Mouse (Mus musculus): ENCODE measurements around the gene Cd160.

Gene Cd160

DNA sequence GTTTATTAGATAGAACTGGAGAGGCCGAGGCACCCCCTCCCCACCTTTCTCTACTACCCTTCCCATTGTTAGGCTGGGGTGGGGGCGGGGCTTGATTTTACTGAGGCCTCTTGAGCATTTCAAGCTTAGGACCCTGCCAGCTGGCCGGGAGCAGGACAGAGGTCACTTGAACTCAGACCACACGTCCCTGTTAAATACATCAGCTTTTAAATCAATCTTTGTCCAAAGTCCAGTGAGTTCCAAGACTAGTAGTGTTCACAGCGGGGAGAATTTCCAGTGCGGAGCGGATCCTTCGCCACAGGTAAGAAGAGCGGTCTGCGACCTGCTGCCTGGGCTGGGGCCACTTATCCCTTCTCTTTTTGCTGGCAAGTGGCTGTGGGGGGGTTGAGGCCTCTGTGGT lies 705 bp upstream of the Cd160 start:
- no peak for DNase-seq (ENCODE audit: low spot score in 2 of 2)

DNA sequence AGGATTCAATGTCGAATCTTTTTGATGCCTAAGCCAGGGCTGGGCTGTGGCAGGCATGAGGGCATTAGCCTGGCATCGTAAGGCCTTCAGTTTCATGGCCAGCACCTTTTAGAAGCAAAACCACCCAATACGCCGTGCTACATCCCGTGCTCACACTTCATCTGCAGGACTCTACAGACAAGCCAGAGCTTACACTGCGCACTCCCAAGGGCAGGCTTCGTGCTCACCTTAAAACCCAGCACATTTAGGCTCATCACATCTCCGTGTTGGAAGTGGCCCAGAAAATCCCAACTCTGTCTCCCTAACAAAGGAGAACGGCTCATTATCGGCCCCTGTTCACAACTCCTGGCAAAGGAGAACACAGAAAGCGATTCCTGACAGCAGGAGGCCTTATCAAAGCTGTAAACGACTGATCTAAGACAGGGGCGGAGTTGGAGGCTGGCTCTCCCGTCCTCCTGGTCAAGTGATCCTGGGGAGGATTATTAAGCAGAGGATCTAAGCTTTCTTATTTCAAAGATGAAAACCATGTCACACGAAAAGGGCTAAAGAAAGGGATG lies 765 bp downstream of the Cd160 start:
- DNase-seq (ENCODE audit: low spot score in 2 of 2): no peak

- no peak for DNase-seq (ENCODE audit: low spot score in 2 of 2)
These were observed 3.9 kb downstream of the Cd160 start for GRCm38 (mm10) chr3:96825261-96825660.

GRCm38 (mm10) chr3:96824614-96825013 lies 4.5 kb downstream of the Cd160 start:
- no peak for DNase-seq (ENCODE audit: low spot score in 2 of 2)

DNA sequence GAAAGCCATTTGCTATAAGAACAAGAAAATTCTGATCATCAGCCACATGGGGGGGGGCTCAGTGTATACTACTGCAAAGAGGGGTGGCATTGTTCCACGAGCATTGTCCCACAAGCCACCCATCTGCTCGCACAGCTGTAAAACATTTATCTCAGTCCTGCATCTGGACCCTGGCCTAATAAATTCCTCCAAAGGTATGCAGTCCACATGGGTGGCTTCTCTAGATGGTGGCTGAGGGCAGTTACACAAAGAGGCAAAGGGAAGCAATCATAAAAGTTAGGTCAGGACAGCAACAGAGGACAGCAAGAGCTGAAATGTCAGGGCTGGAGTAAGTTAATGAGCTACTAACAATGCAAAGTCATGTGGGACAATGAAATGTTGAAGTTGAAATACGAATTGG lies 5.5 kb downstream of the Cd160 start:
- DNase-seq (ENCODE audit: low spot score in 2 of 2): no peak

DNA sequence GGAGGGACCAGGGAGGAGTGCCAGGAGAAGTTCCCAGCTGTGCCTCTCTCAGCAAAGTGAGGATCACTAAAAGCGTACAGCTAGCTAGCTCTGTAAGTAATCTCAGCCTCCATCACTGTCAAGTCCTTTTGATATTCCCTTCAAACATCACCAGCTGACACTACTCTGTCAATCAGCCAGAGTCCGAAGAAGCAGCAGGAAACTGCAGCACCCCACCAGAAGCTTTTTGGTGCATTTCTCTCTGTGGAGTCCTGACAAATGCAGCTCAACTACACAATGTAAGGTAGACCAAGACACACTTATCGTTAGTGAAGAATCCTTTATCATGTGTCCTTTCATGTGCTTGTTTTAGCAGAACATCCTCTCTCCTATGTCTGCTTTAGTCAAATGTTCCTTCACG lies 7.6 kb downstream of the Cd160 start:
- no peak for DNase-seq (ENCODE audit: low spot score in 2 of 2)

- DNase-seq (ENCODE audit: low spot score in 2 of 2): no peak
These were observed 8.8 kb downstream of the Cd160 start for GRCm38 (mm10) chr3:96820116-96820915.

- no peak for DNase-seq (ENCODE audit: low spot score in 2 of 2)
These were observed 14.8 kb downstream of the Cd160 start for GRCm38 (mm10) chr3:96814342-96814741.

- DNase-seq (ENCODE audit: low spot score in 2 of 2): no peak
These were observed 15.4 kb downstream of the Cd160 start for GRCm38 (mm10) chr3:96813591-96814244.

- DNase-seq (ENCODE audit: low spot score in 2 of 2): no peak
These were observed 16.0 kb downstream of the Cd160 start for GRCm38 (mm10) chr3:96813106-96813505.

GRCm38 (mm10) chr3:96812395-96813091 lies 16.6 kb downstream of the Cd160 start:
- peak; percentile 75 to 93 for DNase-seq (ENCODE audit: low spot score in 2 of 2)

DNA sequence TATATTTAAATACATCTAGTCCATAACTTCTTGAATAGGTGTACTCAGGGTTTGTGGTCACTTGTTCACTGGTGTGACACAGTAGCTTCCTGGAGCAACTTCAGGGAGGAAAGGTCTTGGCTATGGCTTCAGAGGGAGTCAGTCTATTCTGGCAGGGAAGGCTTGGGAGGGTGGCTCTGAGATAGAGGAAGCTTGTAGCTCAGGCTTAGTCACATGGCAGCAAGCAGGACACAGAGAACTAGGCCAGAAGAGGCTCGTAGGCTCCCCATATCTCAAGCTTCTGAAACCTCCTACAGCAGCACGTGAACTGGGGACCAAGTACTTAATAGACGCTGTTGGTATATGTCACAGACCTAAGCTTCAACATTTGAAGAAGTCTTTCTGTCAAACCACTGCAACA lies 17.9 kb downstream of the Cd160 start:
- DNase-seq (ENCODE audit: low spot score in 2 of 2): no peak

DNA sequence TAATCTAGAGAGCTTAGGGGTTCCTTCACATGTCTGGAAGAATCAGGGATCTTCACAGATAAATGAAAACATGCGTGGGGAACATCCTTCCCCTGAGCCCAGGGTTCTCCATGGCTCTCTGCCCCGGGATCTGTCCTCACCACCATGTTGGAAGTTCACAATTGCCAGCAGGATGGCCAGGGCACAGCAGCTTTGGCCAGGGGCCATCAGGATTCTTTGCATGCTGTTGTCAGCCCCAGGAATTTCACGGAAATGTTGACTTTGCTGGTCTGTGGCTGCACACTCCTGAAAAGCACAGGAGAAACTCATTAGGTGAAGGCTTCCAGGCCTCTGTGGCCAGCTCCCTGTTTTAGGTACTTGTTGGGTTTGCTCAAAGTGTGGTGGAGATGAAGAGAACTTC lies 20.5 kb downstream of the Cd160 start:
- no peak for DNase-seq (ENCODE audit: low spot score in 2 of 2)

DNA sequence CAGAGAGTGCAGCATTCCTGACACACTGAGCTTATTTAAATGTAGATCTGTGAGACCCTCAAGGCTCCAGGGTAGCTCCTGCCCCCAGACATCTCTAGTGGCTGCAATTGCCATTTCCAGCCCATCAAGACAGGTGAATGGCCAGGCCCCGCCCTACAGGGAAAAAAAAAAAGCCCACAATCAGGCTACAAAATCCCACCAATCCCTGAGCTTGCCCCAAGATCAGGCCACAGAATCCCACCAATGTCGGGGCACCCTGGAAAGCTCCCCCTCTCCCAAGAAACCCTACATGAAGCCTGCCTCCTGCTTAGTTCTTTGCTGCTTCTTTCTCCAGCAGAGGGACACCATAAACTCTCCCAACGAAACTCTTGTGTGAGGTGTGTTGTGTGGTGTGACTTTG lies 21.0 kb downstream of the Cd160 start:
- DNase-seq (ENCODE audit: low spot score in 2 of 2): no peak

- DNase-seq (ENCODE audit: low spot score in 2 of 2): no peak
These were observed 26.9 kb downstream of the Cd160 start for GRCm38 (mm10) chr3:96802214-96802613.

DNA sequence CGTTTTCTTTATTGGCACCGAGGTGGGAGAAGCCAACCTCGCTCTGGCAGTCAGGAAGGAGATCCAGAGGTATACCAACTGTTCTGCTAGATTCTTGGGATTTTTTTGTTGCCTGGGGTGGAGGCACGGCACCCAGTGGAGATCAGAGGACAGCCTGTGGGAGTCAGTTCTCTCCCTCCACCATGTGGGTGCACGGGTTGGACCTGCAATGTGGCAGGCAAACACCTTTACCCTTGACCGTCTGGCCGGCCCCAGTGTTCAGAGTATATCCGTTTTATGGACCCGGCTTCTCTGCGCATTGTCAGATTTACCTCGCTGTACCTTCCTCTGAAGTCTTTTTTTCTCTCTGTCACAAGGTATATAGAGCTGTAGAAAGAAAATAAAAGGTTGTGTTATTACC lies 28.9 kb downstream of the Cd160 start:
- DNase-seq (ENCODE audit: low spot score in 2 of 2): no peak

DNA sequence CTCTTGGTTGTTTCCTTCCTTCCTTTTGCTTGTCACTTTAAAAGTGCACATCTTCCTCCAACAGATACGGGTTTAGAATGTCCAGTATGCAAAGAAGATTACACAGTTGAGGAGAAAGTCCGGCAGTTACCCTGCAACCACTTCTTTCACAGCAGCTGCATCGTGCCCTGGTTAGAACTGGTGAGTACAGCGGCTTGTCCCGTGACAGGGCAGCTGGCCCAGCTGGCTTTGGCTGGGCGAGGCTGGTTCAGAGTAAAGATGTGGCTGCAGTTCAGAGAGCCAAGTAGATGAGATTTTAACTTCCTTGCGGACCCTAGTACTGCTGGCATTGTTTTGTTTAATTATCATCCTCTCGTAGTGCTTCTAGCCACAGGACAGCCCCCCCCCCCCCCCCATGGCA lies 40.6 kb downstream of the Cd160 start:
- no peak for DNase-seq (ENCODE audit: low spot score in 2 of 2)

GRCm38 (mm10) chr3:96787784-96788183 lies 41.4 kb downstream of the Cd160 start:
- no peak for DNase-seq (ENCODE audit: low spot score in 2 of 2)

DNA sequence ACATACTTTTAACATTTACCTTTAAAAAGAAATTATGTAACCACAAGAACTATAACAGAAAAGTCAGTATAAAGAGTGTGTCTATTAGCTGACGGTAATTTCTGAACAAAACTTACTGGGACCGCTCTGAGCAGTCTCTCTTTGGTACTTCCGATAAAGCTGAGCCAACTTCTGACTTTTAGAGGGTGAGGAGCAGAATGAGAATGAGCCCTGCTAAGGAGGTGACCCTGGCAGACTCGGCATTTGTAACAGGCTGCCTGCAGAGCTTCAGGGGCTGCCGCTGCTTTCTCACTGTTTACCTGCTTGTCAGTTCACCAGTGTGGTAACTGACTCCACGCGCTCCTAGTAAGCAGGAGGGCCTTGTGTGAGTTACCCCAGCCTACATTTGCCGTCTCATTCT lies 46.9 kb downstream of the Cd160 start:
- no peak for DNase-seq (ENCODE audit: low spot score in 2 of 2)

DNA sequence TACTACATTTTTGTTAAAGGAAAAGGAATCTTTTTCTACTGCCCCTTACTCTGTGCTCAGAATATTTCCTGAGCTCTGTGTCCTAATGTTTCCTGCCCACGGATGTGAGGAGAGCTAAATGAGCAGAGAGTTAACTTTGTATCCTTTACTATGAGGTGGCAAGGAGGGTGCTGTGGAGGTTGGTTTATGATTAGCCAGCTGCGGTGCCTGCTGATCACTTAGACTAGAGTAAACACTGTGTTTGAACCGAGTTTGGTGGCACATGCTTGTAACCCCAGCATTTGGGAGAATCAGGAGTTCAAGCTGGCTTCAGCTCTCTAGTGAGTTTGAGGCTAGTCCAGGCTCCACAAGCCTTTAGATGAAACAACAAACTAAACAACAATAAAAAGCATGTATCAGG lies 52.0 kb downstream of the Cd160 start:
- no peak for DNase-seq (ENCODE audit: low spot score in 2 of 2)

DNA sequence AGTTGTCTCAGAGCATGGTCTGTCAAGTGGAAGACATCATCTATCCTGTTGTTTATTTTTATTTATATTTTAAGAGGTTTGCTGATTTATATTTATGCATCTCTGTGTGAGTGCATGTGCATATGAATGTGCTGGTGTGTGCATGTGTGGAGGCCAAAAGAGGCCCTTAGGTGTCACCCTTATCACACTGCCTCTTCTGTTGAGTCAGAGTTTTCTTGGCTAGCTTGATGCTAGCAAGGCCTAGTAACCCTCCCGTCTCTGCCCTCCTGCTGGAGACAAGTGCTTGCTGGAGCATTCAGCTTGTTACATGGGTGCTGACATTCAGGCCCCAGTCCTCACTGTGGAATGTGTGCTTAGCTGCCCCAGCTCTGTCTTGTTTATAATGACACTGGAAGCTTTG lies 56.2 kb downstream of the Cd160 start:
- DNase-seq (ENCODE audit: low spot score in 2 of 2): no peak

DNA sequence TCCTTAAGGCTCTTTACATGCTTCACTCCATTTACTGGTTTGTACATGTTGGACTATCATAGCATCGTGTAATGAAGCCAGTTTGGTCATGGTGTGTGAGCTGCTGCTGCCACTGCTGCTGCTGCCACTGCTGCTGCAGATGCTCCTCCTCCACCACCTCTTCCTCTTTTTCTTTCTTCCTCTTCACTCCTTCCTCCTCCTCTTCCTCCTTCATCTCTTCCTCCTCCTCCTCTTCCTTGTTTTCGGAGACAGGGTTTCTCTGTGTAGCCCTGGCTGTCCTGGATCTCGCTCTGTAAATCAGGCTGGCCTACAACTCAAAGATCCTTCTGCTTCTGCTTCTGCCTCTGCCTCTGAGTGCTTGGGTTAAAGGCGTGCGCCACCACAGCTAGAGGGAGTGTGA lies 59.2 kb downstream of the Cd160 start:
- no peak for DNase-seq (ENCODE audit: low spot score in 2 of 2)

DNA sequence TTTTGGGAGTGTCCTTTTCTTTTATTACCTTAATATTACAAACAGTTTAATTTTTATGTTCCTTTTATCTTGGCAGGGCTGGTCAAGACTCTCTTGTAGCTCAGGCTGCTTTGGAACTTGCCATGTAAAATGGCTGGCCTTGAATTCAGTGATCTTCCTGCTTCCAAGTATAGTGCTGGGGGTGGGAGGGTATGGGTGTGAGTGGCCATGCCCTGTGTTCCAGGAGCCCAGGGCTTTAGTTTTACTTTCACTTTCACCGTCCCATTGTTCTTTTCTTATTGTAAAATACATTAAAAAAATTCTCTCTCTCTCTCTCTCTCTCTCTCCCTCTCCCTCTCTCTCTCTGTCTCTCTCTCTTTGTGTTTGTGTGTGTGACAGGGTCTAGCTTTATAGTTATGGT lies 64.6 kb downstream of the Cd160 start:
- no peak for DNase-seq (ENCODE audit: low spot score in 2 of 2)

Measured in spleen, postnatal 4 days (tissue).